Mouse (Mus musculus) c-Kit-positive CD71-positive TER-119-positive erythroid progenitor cells, embryonic 14.5 days (primary cell): ENCODE data around the gene Slc22a15.
A peak's percentile ranks its signal among the peaks of the same experiment; 100 is the strongest.

ENCODE experiments used
- DNase-seq: peaks from one replicate; pipeline ENCODE4 v3.0.0-alpha.2; 2013; ENCODE audit warnings: low spot score

The Slc22a15 gene

GRCm38 (mm10) chr3:101811931-101812330 lies 112.3 kb downstream of the Slc22a15 start:
- DNase-seq, result no peak

GRCm38 (mm10) chr3:101807646-101808045 lies 116.6 kb downstream of the Slc22a15 start:
- DNase-seq, result no peak

- no peak for DNase-seq
These were observed 117.3 kb downstream of the Slc22a15 start for GRCm38 (mm10) chr3:101806941-101807340.

- peak; percentile 23 for DNase-seq
These were observed 118.1 kb downstream of the Slc22a15 start for GRCm38 (mm10) chr3:101806149-101806548.
